Mouse (Mus musculus) left cerebral cortex, adult 2 months (tissue): ENCODE measurements around the gene Olfr482. TPM values are rescaled to one million over a fixed set of nuclear protein-coding genes. Genes with fewer than 3 reads are reported as not detected.

Experiments used
- DNase-seq, 2 experiments: peaks; one replicate each; pipeline ENCODE4 v3.0.0; 2021 to 2022; ENCODE audit warnings: low spot score in 2 of 2, mixed read lengths in 1 of 2; ENCODE audit errors: extremely low spot score in 1 of 2
- H3K27ac ChIP-seq: fragments of 200-600 bp; 2 replicates; pipeline ENCODE4 v1.8.1; 2022
- H3K4me3 ChIP-seq: fragments of 200-600 bp; 2 replicates; pipeline ENCODE4 v1.8.1; 2022
- CTCF ChIP-seq: fragments of 200-600 bp; IDR thresholded peaks from 2 replicates; pipeline ENCODE4 v1.8.1; 2022; ENCODE audit warnings: antibody characterized with exemption, mild to moderate bottlenecking, moderate library complexity
- intact Hi-C: fragments of 180-260 bp; cut with DNase I; formaldehyde crosslinking; loops from one replicate; pipeline ENCODE4 v1.15.1; 2025
- long read RNA-seq, 2 experiments: library from polyadenylated mRNA; stranded (forward); transcript quantifications; one replicate each; pipeline ENCODE4 v2.0.0; 2021; ENCODE audit warnings: borderline mapping rate in 2 of 2
- total RNA-seq, 2 experiments: library from RNA; stranded (reverse); gene quantifications; 2 replicates each; pipeline ENCODE4 v1.2.3; 2021

Gene Olfr482
- 1 to 10 TPM; 2.1 to 2.2 TPM for total RNA-seq
- long read RNA-seq, experiment 1 = 0 reads
- long read RNA-seq, experiment 2 = 0 reads

DNA sequence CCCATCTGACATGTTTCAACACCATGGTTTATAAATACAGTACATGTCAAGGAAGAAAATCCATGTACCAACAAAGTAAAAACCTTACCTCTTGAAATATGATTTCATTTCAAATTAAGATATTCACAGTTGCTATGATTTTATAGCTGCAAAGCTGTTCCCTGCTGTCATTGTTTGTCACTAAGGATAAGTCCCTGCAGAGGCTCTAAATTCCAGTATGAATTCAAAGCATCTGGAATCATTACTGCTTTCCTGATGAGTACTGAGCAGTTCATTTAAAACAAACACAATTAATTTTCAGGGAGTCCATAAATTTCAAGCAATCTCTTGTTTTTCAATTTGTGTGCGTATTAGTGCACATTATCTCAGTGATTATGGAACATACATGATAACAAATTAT, at the start of gene Olfr482:
Olfr482 (minus strand) TSS at position 101 of the 400 bp plus-strand sequence.
- intact Hi-C loops = no loop called here
- H3K4me3 ChIP-seq = no peak within 1 kb of the TSS
- no peak within 1 kb of the TSS for H3K27ac ChIP-seq
- TF ChIP-seq CTCF = no peak
- DNase-seq = no peak

DNA sequence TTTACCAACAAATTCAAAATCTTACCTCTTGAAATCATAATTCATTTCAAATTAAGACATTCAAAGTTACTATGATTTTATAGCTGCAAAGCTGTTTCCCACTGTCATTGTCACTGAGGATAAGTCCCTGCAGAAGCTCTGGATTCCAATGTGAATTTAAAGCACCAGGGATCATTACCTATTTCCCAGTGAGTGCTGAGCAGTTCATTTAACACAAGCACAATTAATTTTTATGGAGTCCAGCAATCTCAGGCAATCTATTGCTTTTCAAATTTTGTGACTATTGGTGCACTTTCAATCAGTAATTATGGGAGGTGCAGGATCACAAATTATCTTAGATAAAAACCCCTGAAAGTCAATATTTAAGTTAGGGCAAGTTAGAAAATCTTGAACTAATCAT, 30.0 kb upstream of the Olfr482 start, which contains the start of gene Olfr484:
Olfr484 (minus strand) TSS at position 101 of the 400 bp plus-strand sequence.
- H3K4me3 ChIP-seq = no peak within 1 kb of the TSS
- no peak within 1 kb of the TSS for H3K27ac ChIP-seq
- DNase-seq = no peak
- TF ChIP-seq CTCF = no peak
- intact Hi-C loops = no loop called here

DNA sequence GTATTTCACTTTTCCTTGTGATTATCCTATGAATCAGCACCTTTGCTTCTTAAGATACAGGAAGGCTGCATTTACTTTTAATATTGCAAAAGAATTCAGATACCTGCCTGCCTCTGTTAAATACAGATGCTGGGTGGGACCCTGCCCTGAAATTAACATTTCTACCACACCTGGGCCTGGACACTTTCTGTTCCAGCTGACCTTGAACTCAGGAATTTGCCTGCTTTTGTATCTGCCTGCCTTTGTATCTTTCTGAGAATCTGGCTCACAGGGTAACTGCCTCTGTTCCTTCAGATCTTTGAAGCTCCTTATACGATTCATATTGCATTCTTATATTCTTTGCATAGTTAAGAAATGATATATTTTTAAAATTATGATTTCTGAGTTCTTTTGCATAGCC, 24.0 kb upstream of the Olfr482 start:
- Histone ChIP-seq H3K4me3 (no peak overlapping the region), H3K27ac (no peak overlapping the region)
- intact Hi-C loops = loop anchor here (1.0 kb wide), 1 partner anchor 113 kb away; no protein-coding TSS in a partner anchor
- no peak for TF ChIP-seq CTCF
- DNase-seq = no peak

DNA sequence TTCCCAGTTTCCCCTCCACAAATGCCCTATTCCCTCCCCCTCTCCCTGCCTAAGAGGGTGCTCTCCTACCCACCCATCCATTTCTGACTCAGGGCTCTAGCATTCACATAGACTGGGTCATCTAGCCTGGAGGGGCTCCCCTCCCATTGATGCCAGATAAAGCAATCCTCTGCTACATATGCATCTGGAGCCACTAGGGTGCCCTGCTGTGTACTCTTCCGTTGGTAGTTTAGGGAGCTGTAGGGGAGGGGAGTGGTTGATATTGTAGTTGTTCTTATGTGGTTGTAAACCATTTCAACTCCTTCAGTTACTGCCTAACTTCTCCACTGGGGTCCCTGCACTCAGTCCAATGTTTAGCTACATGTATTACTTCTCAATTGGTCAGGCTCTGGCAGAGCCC, 23.3 kb upstream of the Olfr482 start:
- DNase-seq = no peak
- Histone ChIP-seq H3K27ac (no peak overlapping the region), H3K4me3 (no peak overlapping the region)
- intact Hi-C loops = loop anchor here (1.0 kb wide), 1 partner anchor 114 kb away; no protein-coding TSS in a partner anchor
- no peak for TF ChIP-seq CTCF

DNA sequence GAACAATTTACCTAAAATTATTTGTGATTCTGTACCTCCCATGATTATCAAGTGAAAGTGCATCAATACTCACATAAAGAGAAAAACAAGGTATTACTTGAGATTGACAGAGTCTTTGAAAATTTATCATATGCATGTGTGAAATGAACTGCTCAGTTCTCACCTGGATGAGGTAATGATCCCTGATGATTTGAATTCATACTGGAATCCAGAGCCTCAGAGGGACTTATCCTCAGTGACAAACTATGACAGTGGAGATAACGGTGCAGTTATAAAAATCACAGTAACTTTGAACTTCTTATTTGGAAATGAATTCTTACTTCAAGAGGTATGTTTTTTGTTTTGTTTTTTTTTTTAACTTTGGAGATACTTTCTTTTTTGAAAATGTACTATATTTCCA, 3.2 kb upstream of the Olfr482 start, which contains the start of gene Olfr483:
Olfr483 (plus strand) TSS at position 301 of the 400 bp plus-strand sequence.
- no peak for TF ChIP-seq CTCF
- H3K27ac ChIP-seq = no peak within 1 kb of the TSS
- H3K4me3 ChIP-seq = no peak within 1 kb of the TSS
- intact Hi-C loops = no loop called here
- no peak for DNase-seq

DNA sequence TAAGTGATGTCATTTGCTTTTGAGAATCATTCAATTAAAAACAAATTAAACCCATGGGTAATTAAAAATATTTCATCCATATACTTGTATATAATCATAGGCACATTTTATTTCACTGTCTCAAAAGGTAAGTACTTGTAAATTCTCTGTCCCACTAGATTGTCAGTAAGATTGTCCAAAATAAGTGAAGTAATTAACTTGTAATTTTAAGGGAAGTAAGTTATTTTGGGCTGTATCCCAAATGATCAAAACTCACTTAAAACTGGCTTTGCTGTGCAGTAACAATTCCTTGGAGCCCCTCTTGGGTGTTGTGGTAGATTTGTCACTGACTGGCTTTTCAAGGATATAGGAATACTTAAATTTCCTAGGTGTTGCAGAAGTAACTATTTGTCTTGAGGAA, 17.8 kb downstream of the Olfr482 start, which contains the start of gene Olfr481:
Olfr481 (plus strand) TSS at position 301 of the 400 bp plus-strand sequence.
- Histone ChIP-seq H3K4me3 (no peak within 1 kb of the TSS), H3K27ac (no peak within 1 kb of the TSS)
- no peak for DNase-seq
- intact Hi-C loops = no loop called here
- TF ChIP-seq CTCF = no peak

DNA sequence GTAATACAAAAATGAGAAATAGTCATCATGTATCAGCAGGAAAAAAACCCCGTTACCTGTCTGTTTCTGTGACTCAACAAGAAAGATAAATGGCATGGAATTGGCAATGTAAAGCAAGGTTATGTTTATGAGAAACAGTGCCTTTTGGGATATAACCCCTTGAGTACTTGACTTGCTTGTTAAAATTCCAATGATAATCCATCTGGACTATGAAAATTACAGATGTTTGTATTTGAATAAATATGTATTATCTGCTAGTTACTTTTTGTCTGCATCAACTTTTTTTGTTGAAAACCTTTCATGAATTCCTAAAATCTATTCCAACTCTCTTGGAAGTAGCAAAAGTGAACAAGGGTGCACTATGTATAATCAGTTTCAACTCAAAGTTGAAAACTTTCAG, 30.1 kb downstream of the Olfr482 start, which contains the start of gene Olfr480:
Olfr480 (minus strand) TSS at position 101 of the 400 bp plus-strand sequence.
- intact Hi-C loops = no loop called here
- no peak for TF ChIP-seq CTCF
- no peak within 1 kb of the TSS for H3K27ac ChIP-seq
- DNase-seq = no peak
- no peak within 1 kb of the TSS for H3K4me3 ChIP-seq

DNA sequence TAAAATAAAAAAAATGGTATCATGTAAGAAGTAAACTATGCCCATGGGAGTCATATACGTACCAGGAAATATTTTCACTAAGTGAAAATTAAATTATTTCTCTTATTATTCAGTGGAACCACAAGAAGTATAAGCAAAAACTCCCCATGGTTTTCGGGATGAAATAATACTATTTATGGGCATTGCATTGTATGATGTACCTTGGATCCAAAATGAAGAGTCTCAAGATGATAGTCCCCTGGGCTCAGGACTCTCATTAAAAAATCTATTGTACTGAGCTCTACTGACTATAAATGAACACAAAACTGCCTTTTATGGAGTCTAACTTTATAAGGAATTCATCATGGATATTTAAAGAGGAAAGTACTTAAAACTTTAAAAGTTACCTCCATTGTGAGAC, 47.0 kb downstream of the Olfr482 start, which contains the start of gene Olfr479:
Olfr479 (plus strand) TSS at position 301 of the 400 bp plus-strand sequence.
- Histone ChIP-seq H3K4me3 (no peak within 1 kb of the TSS), H3K27ac (no peak within 1 kb of the TSS)
- intact Hi-C loops = no loop called here
- DNase-seq = no peak
- no peak for TF ChIP-seq CTCF

Other genes starting within 250 kb of the Olfr482 start
- gene Olfr472, start 199.7 kb downstream of the Olfr482 start, total RNA-seq = not detected
- gene Olfr473, start 167.1 kb downstream of the Olfr482 start, total RNA-seq = not detected
- gene Olfr474, start 142.9 kb downstream of the Olfr482 start, total RNA-seq = not detected
- not detected for gene Olfr476, start 132.8 kb downstream of the Olfr482 start, total RNA-seq
- gene Olfr477, start 110.9 kb downstream of the Olfr482 start, total RNA-seq = not detected
- not detected for gene Olfr478, start 63.6 kb downstream of the Olfr482 start, total RNA-seq
- not detected for gene Olfr479, start 46.9 kb downstream of the Olfr482 start, total RNA-seq
- gene Olfr480, start 30.2 kb downstream of the Olfr482 start, total RNA-seq = not detected
- gene Olfr481, start 17.7 kb downstream of the Olfr482 start, total RNA-seq = not detected
- not detected for gene Olfr483, start 3.3 kb upstream of the Olfr482 start, total RNA-seq
- not detected for gene Olfr484, start 29.9 kb upstream of the Olfr482 start, total RNA-seq
- gene Olfr485, start 62.3 kb upstream of the Olfr482 start, total RNA-seq = not detected
- gene Olfr486, start 75.2 kb upstream of the Olfr482 start, total RNA-seq = not detected
- not detected for gene Olfr487, start 117.0 kb upstream of the Olfr482 start, total RNA-seq
- gene Olfr488, start 160.8 kb upstream of the Olfr482 start, total RNA-seq = not detected
- gene Olfr490, start 191.3 kb upstream of the Olfr482 start, total RNA-seq = not detected
- gene Olfr491, start 215.9 kb upstream of the Olfr482 start, total RNA-seq = not detected
- gene Olfr492, start 226.1 kb upstream of the Olfr482 start, total RNA-seq = not detected
- not detected for gene Olfr493, start 249.4 kb upstream of the Olfr482 start, total RNA-seq